Mouse (Mus musculus) liver, adult 2 months (tissue): Measurements from ENCODE around the gene Myef2. TPM values are rescaled to one million over a fixed set of nuclear protein-coding genes. Genes with fewer than 3 reads are reported as not detected.

ENCODE experiments used
- DNase-seq: peaks from one replicate; pipeline ENCODE4 v3.0.0-alpha.2; 2011; ENCODE audit warnings: low read depth, low spot score; ENCODE audit errors: extremely low read depth
- H3K27ac ChIP-seq: fragments of 200-500 bp; replicated peaks from 2 replicates; pipeline ENCODE4 v1.5.1; 2012; ENCODE audit warnings: low read depth, mild to moderate bottlenecking, control low read depth, inconsistent platforms, low read length; ENCODE audit not compliant: insufficient read depth
- H3K27me3 ChIP-seq: fragments of 200-500 bp; 2 replicates; pipeline ENCODE4 v1.6.1; 2012; ENCODE audit warnings: mild to moderate bottlenecking, moderate library complexity, low read length, inconsistent platforms; ENCODE audit not compliant: control insufficient read depth, insufficient read depth
- H3K36me3 ChIP-seq: fragments of 200-500 bp; 2 replicates; pipeline ENCODE4 v1.6.1; 2012; ENCODE audit warnings: low read length, inconsistent platforms; ENCODE audit not compliant: control insufficient read depth, insufficient read depth
- H3K4me1 ChIP-seq: fragments of 200-500 bp; 2 replicates; pipeline ENCODE4 v1.6.1; 2011; ENCODE audit warnings: low read length; ENCODE audit not compliant: control insufficient read depth, insufficient read depth
- H3K4me3 ChIP-seq: fragments of 200-500 bp; 2 replicates; pipeline ENCODE4 v1.5.1; 2011; ENCODE audit warnings: low read depth, mild to moderate bottlenecking, control low read depth, low read length, moderate library complexity; ENCODE audit not compliant: insufficient read depth
- H3K79me2 ChIP-seq: fragments of 200-500 bp; 2 replicates; pipeline ENCODE4 v1.6.1; 2012; ENCODE audit warnings: inconsistent platforms, mild to moderate bottlenecking, low read length, moderate library complexity; ENCODE audit not compliant: control insufficient read depth, insufficient read depth
- H3K9ac ChIP-seq: fragments of 200-500 bp; 2 replicates; pipeline ENCODE4 v1.6.1; 2012; ENCODE audit warnings: low read depth, mild to moderate bottlenecking, control low read depth, inconsistent platforms, low read length
- CTCF ChIP-seq: fragments of 200-500 bp; IDR thresholded peaks from 2 replicates; pipeline ENCODE4 v1.5.1; 2011; ENCODE audit warnings: low read depth, low read length, control low read depth
- POLR2A ChIP-seq: fragments of 200-500 bp; IDR thresholded peaks from 2 replicates; pipeline ENCODE4 v1.6.1; 2011; ENCODE audit warnings: low read length, control low read depth; ENCODE audit not compliant: insufficient read depth; ENCODE audit errors: extremely low read depth
- WGBS: fragments of 180-500 bp; shearing (Covaris S2); methylation state at CpG from one replicate; pipeline ENCODE4 v1.1.7; 2018; 5-methylcytosine and 5-hydroxymethylcytosine counted together
- polyA plus RNA-seq: library from polyadenylated mRNA; depleted of rRNA; stranded (reverse); fragments of >200 nt; gene quantifications from 2 replicates; pipeline ENCODE4 v1.2.3, GENCODE M21; 2012
- total RNA-seq: library from RNA; depleted of rRNA; stranded (reverse); fragments of >200 nt; gene quantifications from 2 replicates; pipeline ENCODE4 v1.2.3, GENCODE M21; 2014

Gene Myef2
- total and polyA plus RNA-seq, 2 experiments: 2.5 to 6.0 TPM

- no peaks in the 10 kb centered on the region for H3K4me1 ChIP-seq
- H3K4me3 ChIP-seq: no peak overlapping the region
- peaks cover 3% of the 10 kb centered on the region; the same call in 1 of the 2 replicates for H3K27me3 ChIP-seq
- H3K79me2 ChIP-seq: no peaks in the 10 kb centered on the region
- TF ChIP-seq POLR2A (no peak), CTCF (no peak)
- no peaks in the 10 kb centered on the region for H3K36me3 ChIP-seq
- WGBS: 27% methylated on average over 7 of the region's 7 CpGs
- no peak for DNase-seq
- H3K27ac ChIP-seq: no peak overlapping the region
- no peak overlapping the region for H3K9ac ChIP-seq
These were observed 13.4 kb upstream of the Myef2 start for GRCm38 (mm10) chr2:125136846-125137245.

GRCm38 (mm10) chr2:125135903-125136811 is 12.7 kb upstream of the Myef2 start, which contains the start of gene Ctxn2:
Gene Ctxn2 (plus strand): TSS chr2:125136692.
- H3K36me3 ChIP-seq: no peaks in the 10 kb centered on the region
- no peak within 1 kb of the TSS for H3K27ac ChIP-seq
- no peak for DNase-seq
- H3K4me3 ChIP-seq: no peak within 1 kb of the TSS
- H3K9ac ChIP-seq: no peak within 1 kb of the TSS
- peaks cover 3% of the 10 kb centered on the region; the same call in 1 of the 2 replicates for H3K27me3 ChIP-seq
- TF ChIP-seq CTCF: no peak
- TF ChIP-seq POLR2A: no peak
- 2% methylated on average over 39 of the region's 39 CpGs for WGBS
- H3K4me1 ChIP-seq: no peaks in the 10 kb centered on the region
- no peaks in the 10 kb centered on the region for H3K79me2 ChIP-seq

- WGBS: 36% methylated on average over 4 of the region's 4 CpGs
These were observed 10.7 kb upstream of the Myef2 start for GRCm38 (mm10) chr2:125134113-125134512.

GRCm38 (mm10) chr2:125126792-125127191 is 3.3 kb upstream of the Myef2 start:
- no peak for DNase-seq
- Histone ChIP-seq H3K9ac (no peak overlapping the region), H3K27ac (no peak overlapping the region), H3K27me3 (no peaks in the 10 kb centered on the region), H3K4me1 (peaks cover 6% of the 10 kb centered on the region; the same call in 1 of the 2 replicates), H3K79me2 (no peaks in the 10 kb centered on the region), H3K4me3 (no peak overlapping the region), H3K36me3 (no peaks in the 10 kb centered on the region)
- WGBS: 85% methylated on average over 3 of the region's 3 CpGs
- TF ChIP-seq CTCF: no peak
- TF ChIP-seq POLR2A: no peak

More at GRCm38 (mm10) chr2:125134113-125134512, 10.7 kb upstream of the Myef2 start:
- TF ChIP-seq CTCF (no peak), POLR2A (no peak)
- no peak for DNase-seq
- no peaks in the 10 kb centered on the region for H3K36me3 ChIP-seq
- H3K4me3 ChIP-seq: no peak overlapping the region
- H3K79me2 ChIP-seq: no peaks in the 10 kb centered on the region
- H3K27me3 ChIP-seq: peaks cover 3% of the 10 kb centered on the region; the same call in 1 of the 2 replicates
- no peak overlapping the region for H3K9ac ChIP-seq
- no peak overlapping the region for H3K27ac ChIP-seq
- no peaks in the 10 kb centered on the region for H3K4me1 ChIP-seq

GRCm38 (mm10) chr2:125125824-125126223 is 2.4 kb upstream of the Myef2 start:
- Histone ChIP-seq H3K9ac (no peak overlapping the region), H3K79me2 (peaks cover 2% of the 10 kb centered on the region; the same call in 1 of the 2 replicates), H3K27ac (no peak overlapping the region), H3K4me1 (peaks cover 6% of the 10 kb centered on the region; the same call in 1 of the 2 replicates), H3K36me3 (no peaks in the 10 kb centered on the region), H3K27me3 (no peaks in the 10 kb centered on the region), H3K4me3 (no peak overlapping the region)
- DNase-seq: no peak
- WGBS: 50% methylated on average over 4 of the region's 4 CpGs
- TF ChIP-seq POLR2A (no peak), CTCF (no peak)
